Mouse (Mus musculus) Patski (cell line): Measurements from ENCODE around the gene Rspo1. TPM values are rescaled to one million over a fixed set of nuclear protein-coding genes. Genes with fewer than 3 reads are reported as not detected.

Experiments
- ATAC-seq: fragments of 100-300 bp; one replicate; pipeline ENCODE4 v1.8.0; 2021
- CTCF ChIA-PET: fragments of 350-600 bp; sonication (Branson Sonifier 250); formaldehyde crosslinking; loops from one replicate; lab custom pipeline; 2022; ENCODE audit warnings: inconsistent platforms; lab: Charles Lee
- POLR2A ChIA-PET: fragments of 350-600 bp; sonication (Branson Sonifier 250); formaldehyde crosslinking; loops from one replicate; lab custom pipeline; 2022; ENCODE audit warnings: antibody characterized with exemption, inconsistent platforms; lab: Charles Lee
- DNase-seq: peaks from one replicate; pipeline ENCODE4 v3.0.0-alpha.2; 2011; ENCODE audit warnings: low read depth, low spot score
- H3K27me3 ChIP-seq: fragments of 371-371 bp; one replicate; pipeline ENCODE4 v1.5.1; 2021
- CTCF ChIP-seq: fragments of 100-300 bp; IDR thresholded peaks from one replicate; pipeline ENCODE4 v1.5.1; 2021
- in situ Hi-C: fragments of 300-500 bp; cut with MboI; formaldehyde crosslinking; loops from 3 replicates; pipeline ENCODE4 v1.11.1; 2018; ENCODE audit warnings: low pct_unique_long_range_greater_than_20kb, mixed read lengths
- polyA plus RNA-seq: library from polyadenylated mRNA; unstranded; gene quantifications from one replicate; pipeline ENCODE4 v1.2.3, GENCODE M21; 2021

The Rspo1 gene
- polyA plus RNA-seq, 1 experiment from 2014 or later, result not detected

DNA sequence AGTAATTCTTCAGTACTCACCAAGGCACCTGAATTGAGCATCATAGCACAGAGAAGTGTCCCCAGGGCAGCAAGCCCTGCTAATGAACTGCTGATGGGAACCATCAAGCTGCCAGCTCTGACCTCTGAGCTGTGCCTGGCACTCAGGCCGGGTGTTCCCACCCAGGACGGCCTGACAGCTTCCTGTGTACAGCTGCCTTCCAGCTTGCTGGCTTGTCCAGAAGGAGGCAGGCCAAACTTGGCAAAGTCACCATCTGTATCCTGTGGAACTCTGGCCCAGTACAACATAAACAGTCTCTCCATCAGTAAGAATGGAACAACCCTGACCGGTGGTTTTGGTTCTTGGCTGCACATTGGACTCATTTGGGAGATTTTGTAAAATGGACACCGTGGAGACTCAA lies 32.7 kb upstream of the Rspo1 start:
- no peak for TF ChIP-seq CTCF
- POLR2A ChIA-PET, result no interaction called here
- ATAC-seq (no peak), DNase-seq (no peak)
- CTCF ChIA-PET, result interaction anchor here (3.8 kb wide), 1 partner anchor 10 kb away, joined by 13 read pairs; no protein-coding TSS in a partner anchor
- peaks cover 4% of the 10 kb centered on the region for H3K27me3 ChIP-seq
- in situ Hi-C loops, result no loop called here

GRCm38 (mm10) chr4:124957284-124957683 lies 28.9 kb upstream of the Rspo1 start:
- CTCF ChIA-PET, result no interaction called here
- in situ Hi-C loops, result no loop called here
- no peak for TF ChIP-seq CTCF
- DNase-seq (no peak), ATAC-seq (no peak)
- POLR2A ChIA-PET, result no interaction called here
- peaks cover 9% of the 10 kb centered on the region for H3K27me3 ChIP-seq

DNA sequence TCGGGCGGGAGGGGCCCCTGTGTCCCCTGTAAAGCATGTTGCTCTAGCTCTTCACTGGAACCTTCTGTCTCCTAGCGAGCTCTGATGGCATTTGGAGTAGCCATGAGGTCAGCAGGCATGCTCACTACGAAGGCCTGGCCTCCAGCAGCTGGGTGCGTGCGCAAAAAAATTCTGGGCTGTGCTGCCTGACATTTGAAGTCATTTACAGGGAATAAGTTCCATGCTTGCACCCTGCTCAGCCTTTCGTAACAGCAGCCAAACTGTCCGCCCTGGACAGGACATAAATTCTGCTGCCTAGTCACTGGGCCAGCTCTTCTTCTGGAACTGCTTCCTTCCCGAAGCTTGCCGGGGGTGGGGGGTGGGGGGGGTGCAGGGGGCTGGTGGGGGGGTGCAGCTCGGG lies 27.2 kb upstream of the Rspo1 start:
- TF ChIP-seq CTCF, result no peak
- in situ Hi-C loops, result no loop called here
- H3K27me3 ChIP-seq, result peaks cover 9% of the 10 kb centered on the region
- ATAC-seq, result no peak
- ChIA-PET CTCF (no interaction called here), POLR2A (no interaction called here)
- DNase-seq, result no peak

DNA sequence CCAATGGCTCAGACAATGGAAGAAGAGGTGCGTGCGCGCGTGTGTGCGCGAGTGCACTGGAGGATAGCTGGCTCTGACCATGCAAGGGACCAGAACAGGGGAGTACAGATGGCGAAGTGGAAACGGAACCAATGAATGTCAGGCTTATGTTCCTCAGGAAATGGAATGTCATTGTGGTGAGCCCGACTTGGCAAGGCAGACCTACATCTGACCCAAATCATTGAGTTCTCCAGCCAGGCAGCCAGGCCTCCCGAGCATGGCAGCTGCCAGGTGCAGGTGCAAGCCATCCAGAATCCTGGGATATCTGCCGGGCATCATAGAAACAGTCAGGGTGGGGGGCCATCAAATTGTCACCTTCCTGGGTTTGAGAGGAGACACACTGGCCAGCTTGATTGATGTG lies 25.3 kb upstream of the Rspo1 start:
- ATAC-seq (no peak), DNase-seq (no peak)
- no peak for TF ChIP-seq CTCF
- POLR2A ChIA-PET, result no interaction called here
- CTCF ChIA-PET, result no interaction called here
- H3K27me3 ChIP-seq, result peaks cover 12% of the 10 kb centered on the region
- in situ Hi-C loops, result no loop called here

DNA sequence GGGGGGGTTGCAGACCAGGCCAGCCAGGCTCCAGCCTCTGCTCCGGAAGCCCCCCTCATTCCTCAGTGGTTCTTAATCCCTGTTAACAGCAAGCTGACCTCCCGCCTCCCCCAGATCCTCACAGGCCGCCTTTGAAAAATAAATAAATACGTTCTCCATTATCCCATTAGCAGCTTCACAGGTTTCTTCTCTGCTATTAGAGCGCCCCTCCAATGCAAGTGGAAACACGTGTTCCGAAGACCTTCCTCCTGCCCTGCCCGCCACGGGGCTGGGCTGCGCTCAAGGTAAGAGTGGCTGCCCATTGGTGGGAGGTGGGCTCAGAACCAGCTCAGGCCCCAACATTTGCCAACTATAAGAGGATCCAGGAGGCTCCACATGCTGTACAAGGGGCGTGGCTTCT lies 23.7 kb upstream of the Rspo1 start:
- no peak for ATAC-seq
- H3K27me3 ChIP-seq, result peaks cover 9% of the 10 kb centered on the region
- POLR2A ChIA-PET, result interaction anchor here (0.7 kb wide), 2 partner anchors 33 to 1029 kb away, joined by 3 to 4 read pairs; no protein-coding TSS in a partner anchor
- TF ChIP-seq CTCF, result no peak
- CTCF ChIA-PET, result no interaction called here
- in situ Hi-C loops, result no loop called here
- no peak for DNase-seq

- no peak for DNase-seq
- ChIA-PET CTCF (no interaction called here), POLR2A (no interaction called here)
- no peak for ATAC-seq
- H3K27me3 ChIP-seq, result peaks cover 18% of the 10 kb centered on the region
- no peak for TF ChIP-seq CTCF
- in situ Hi-C loops, result no loop called here
Observed at GRCm38 (mm10) chr4:124964912-124965599, 21.2 kb upstream of the Rspo1 start.

DNA sequence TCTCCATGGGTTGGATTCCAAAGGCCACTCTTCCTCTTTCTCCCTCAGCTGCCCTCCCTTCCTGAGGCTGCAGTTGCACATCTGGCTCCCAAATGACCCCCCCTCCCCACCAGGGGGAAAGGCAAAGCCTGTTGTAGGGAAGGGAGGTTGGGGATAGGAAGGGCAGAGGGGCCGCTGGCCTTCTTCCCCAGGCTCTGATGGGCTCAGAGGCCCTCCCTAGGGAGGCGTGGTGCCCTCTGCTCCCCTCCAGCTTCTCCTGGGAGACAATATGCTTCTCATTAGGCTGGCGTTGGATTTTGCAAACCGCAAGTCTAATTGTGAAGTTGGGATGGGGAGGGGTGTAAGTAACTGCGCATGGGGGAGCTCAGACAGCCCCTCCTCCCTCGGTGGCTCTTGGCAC lies 17.5 kb upstream of the Rspo1 start:
- ChIA-PET POLR2A (no interaction called here), CTCF (no interaction called here)
- no peak for TF ChIP-seq CTCF
- peaks cover 16% of the 10 kb centered on the region for H3K27me3 ChIP-seq
- in situ Hi-C loops, result no loop called here
- DNase-seq (no peak), ATAC-seq (no peak)

- H3K27me3 ChIP-seq, result peaks cover 15% of the 10 kb centered on the region
- in situ Hi-C loops, result no loop called here
- DNase-seq (no peak), ATAC-seq (no peak)
- CTCF ChIA-PET, result no interaction called here
- POLR2A ChIA-PET, result no interaction called here
- TF ChIP-seq CTCF, result no peak
Observed at GRCm38 (mm10) chr4:124969219-124969848, 16.9 kb upstream of the Rspo1 start.

- TF ChIP-seq CTCF, result no peak
- in situ Hi-C loops, result no loop called here
- DNase-seq (no peak), ATAC-seq (no peak)
- ChIA-PET POLR2A (no interaction called here), CTCF (no interaction called here)
- H3K27me3 ChIP-seq, result peaks cover 12% of the 10 kb centered on the region
Observed at GRCm38 (mm10) chr4:124970194-124970593, 16.0 kb upstream of the Rspo1 start.

DNA sequence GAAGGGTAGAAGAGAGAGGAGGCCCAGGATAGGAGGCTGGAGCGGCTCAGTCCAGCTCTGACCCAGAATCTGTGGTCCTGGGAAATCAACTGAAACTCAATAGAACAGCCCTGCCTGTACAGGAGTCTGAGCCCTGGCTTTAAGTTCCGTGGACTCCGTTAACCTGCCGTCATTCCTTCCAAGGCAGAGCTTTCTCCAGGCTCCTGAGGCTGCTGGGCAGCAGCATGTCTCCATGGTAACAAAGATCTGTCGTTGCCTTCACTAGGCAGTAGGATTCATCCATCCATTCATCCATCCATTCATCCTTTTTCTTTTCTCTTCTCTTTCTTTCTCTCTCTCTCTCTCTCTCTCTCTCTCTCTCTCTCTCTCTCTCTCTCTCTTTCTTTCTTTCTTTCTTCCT lies 15.6 kb upstream of the Rspo1 start:
- peaks cover 12% of the 10 kb centered on the region for H3K27me3 ChIP-seq
- ATAC-seq (no peak), DNase-seq (no peak)
- ChIA-PET CTCF (no interaction called here), POLR2A (no interaction called here)
- no peak for TF ChIP-seq CTCF
- in situ Hi-C loops, result no loop called here

DNA sequence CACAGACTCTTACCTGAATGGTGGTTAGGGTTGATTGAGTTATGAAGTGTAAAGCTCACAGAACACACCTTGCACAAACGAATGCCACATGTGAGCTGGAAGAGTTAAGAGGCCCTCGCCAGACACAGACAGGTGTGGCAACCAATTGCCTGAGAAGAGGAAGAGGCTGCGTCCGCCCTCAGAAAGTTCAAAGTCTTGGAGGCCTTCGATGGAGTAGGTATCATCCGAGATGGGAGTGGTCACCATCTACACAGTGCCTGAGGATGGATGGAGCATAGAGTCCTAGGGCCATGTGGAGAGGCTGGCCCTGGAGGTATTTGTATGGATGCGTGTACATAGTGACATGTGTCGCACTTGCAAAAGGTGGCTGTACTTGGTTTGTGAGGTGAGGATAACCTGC lies 15.1 kb upstream of the Rspo1 start:
- CTCF ChIA-PET, result no interaction called here
- H3K27me3 ChIP-seq, result peaks cover 12% of the 10 kb centered on the region
- in situ Hi-C loops, result no loop called here
- ATAC-seq (no peak), DNase-seq (no peak)
- no peak for TF ChIP-seq CTCF
- POLR2A ChIA-PET, result no interaction called here

GRCm38 (mm10) chr4:124972316-124972715 lies 13.9 kb upstream of the Rspo1 start:
- DNase-seq (no peak), ATAC-seq (no peak)
- TF ChIP-seq CTCF, result no peak
- in situ Hi-C loops, result no loop called here
- ChIA-PET POLR2A (no interaction called here), CTCF (no interaction called here)
- peaks cover 12% of the 10 kb centered on the region for H3K27me3 ChIP-seq
